Comparison of ENCODE assay signal across 8 mouse cellular contexts in genomic region chr12:70967581-70967980, GRCm38 (mm10). TPM values are rescaled to one million over a fixed set of nuclear protein-coding genes. Genes with fewer than 3 reads are reported as not detected.
DNase-seq lines count a peak whose midpoint lies in the region; ATAC-seq and TF ChIP-seq lines count a peak whose summit lies in the region.

No protein-coding gene starts in this region.

- H3K4me2 ChIP-seq in limb, embryonic 14.5 days (replicated peaks; ENCODE audit: low read depth, low read length, severe bottlenecking): peak overlapping the region; percentile 54

- H3K36me3 ChIP-seq in thymus, adult 2 months (ENCODE audit: control insufficient read depth, insufficient read depth, low read length): peaks cover 11% of the 10 kb centered on the region
- H3K36me3 ChIP-seq in limb, embryonic 14.5 days (ENCODE audit: control insufficient read depth, insufficient read depth, low read length): peaks cover 17% of the 10 kb centered on the region

- WGBS in thymus, adult 2 months: 60% methylated on average over 8 of the region's 8 CpGs
- WGBS in limb, embryonic 14.5 days: 34% methylated on average over 8 of the region's 8 CpGs

- peak overlapping the region; percentile 87; the same call in 1 of the 2 replicates for H3K27ac ChIP-seq in thymus, adult 2 months (ENCODE audit: control insufficient read depth, insufficient read depth, low read length)
- peak overlapping the region; percentile 96 for H3K27ac ChIP-seq in limb, embryonic 14.5 days (replicated peaks; ENCODE audit: low read depth, low read length)

- H3K4me3 ChIP-seq in thymus, adult 2 months (ENCODE audit: control insufficient read depth, insufficient read depth, low read length): no peak overlapping the region; the same call in 1 of the 2 replicates
- H3K4me3 ChIP-seq in limb, embryonic 14.5 days (replicated peaks; ENCODE audit: low read length): peak overlapping the region; percentile 72

- no peak for ATAC-seq in limb, embryonic 14.5 days (ENCODE audit: low FRiP score, low read depth)

- peak overlapping the region; percentile 84 for H3K9ac ChIP-seq in limb, embryonic 14.5 days (ENCODE audit: low read depth, low read length, severe bottlenecking)

- no peaks in the 10 kb centered on the region for H3K9me3 ChIP-seq in limb, embryonic 14.5 days (ENCODE audit: control insufficient read depth, low read length)

- DNase-seq in embryo, embryonic 9.5 days (ENCODE audit: extremely low spot score): peak; percentile 6
- no peak for DNase-seq in embryo, embryonic 11 days
- DNase-seq in thymus, adult 2 months: no peak
- DNase-seq in thymus, postnatal 0 days (ENCODE audit: low spot score): no peak
- peak; percentile 16 for DNase-seq in limb, embryonic 14.5 days (ENCODE audit: low spot score)
- no peak for DNase-seq in urinary bladder, adult 18-20 months (ENCODE audit: low spot score in 2 of 2)
- no peak for DNase-seq in cerebellum, adult 9-11 months
- no peak for DNase-seq in layer of hippocampus, adult 8-10 months (ENCODE audit: low spot score in 2 of 2)

- TF ChIP-seq CTCF in thymus, adult 2 months (IDR thresholded peaks at IDR 0.05; ENCODE audit: borderline replicate concordance, control insufficient read depth, extremely low read depth, insufficient read depth, low read length, poor library complexity): no peak

- H3K4me1 ChIP-seq in thymus, adult 2 months (replicated peaks; ENCODE audit: control insufficient read depth, insufficient read depth, low read length): peaks cover 5% of the 10 kb centered on the region; the same call in 1 of the 2 replicates
- peaks cover 4% of the 10 kb centered on the region; the same call in 1 of the 2 replicates for H3K4me1 ChIP-seq in limb, embryonic 14.5 days (ENCODE audit: control insufficient read depth, insufficient read depth, low read length)

- no peak for TF ChIP-seq POLR2A in thymus, adult 2 months (IDR thresholded peaks at IDR 0.05; ENCODE audit: control insufficient read depth, extremely low read depth, insufficient read depth, low read length, poor library complexity)
- TF ChIP-seq POLR2A in limb, embryonic 14.5 days (IDR thresholded peaks at IDR 0.05; ENCODE audit: borderline replicate concordance, extremely low read depth, insufficient read depth, insufficient read length): no peak

- H3K27me3 ChIP-seq in thymus, adult 2 months (ENCODE audit: control insufficient read depth, insufficient read depth, low read length): no peaks in the 10 kb centered on the region
- H3K27me3 ChIP-seq in limb, embryonic 14.5 days (ENCODE audit: control insufficient read depth, insufficient read depth, low read length): no peaks in the 10 kb centered on the region

RNA-seq across cellular contexts. Expression of gene Psma3, which starts 6.8 kb away (rescaled TPM):
- polyA plus RNA-seq in thymus, adult 2 months (2012; rRNA removed): 28.2 and 35.6 TPM in 2 replicates
- polyA plus RNA-seq in thymus, postnatal 0 days (2015; fragmentation: Nextera tagmentation; extraction: Ambion mirVana): 653 and 686 TPM in 2 replicates
- polyA plus RNA-seq in limb, embryonic 14.5 days (2012; rRNA removed): 196 and 245 TPM in 2 replicates
- polyA plus RNA-seq in limb, embryonic 14.5 days (2014; fragmentation: Nextera tagmentation; extraction: Ambion mirVana): 543 and 594 TPM in 2 replicates
- 100 to 1,000 TPM; 177 to 217 (median 209) TPM for total RNA-seq in layer of hippocampus, adult 8-10 months (2022)

RNA-seq across cellular contexts. Expression of gene Actr10, which starts 29.9 kb away (rescaled TPM):
- 39.0 and 41.8 TPM in 2 replicates for polyA plus RNA-seq in thymus, adult 2 months (2012; rRNA removed)
- 328 and 338 TPM in 2 replicates for polyA plus RNA-seq in thymus, postnatal 0 days (2015; fragmentation: Nextera tagmentation; extraction: Ambion mirVana)
- polyA plus RNA-seq in limb, embryonic 14.5 days (2012; rRNA removed): 91.3 and 91.6 TPM in 2 replicates
- 257 and 264 TPM in 2 replicates for polyA plus RNA-seq in limb, embryonic 14.5 days (2014; fragmentation: Nextera tagmentation; extraction: Ambion mirVana)
- total RNA-seq in layer of hippocampus, adult 8-10 months (2022): 100 to 1,000 TPM; 148 to 170 (median 156) TPM

RNA-seq across cellular contexts. Expression of gene Arid4a, which starts 48.2 kb away (rescaled TPM):
- 7.5 and 8.1 TPM in 2 replicates for polyA plus RNA-seq in thymus, adult 2 months (2012; rRNA removed)
- polyA plus RNA-seq in thymus, postnatal 0 days (2015; fragmentation: Nextera tagmentation; extraction: Ambion mirVana): 60.0 and 71.5 TPM in 2 replicates
- 7.3 and 11.7 TPM in 2 replicates for polyA plus RNA-seq in limb, embryonic 14.5 days (2012; rRNA removed)
- 32.2 and 40.8 TPM in 2 replicates for polyA plus RNA-seq in limb, embryonic 14.5 days (2014; fragmentation: Nextera tagmentation; extraction: Ambion mirVana)
- 10 to 100 TPM; 31.8 to 40.3 (median 35.7) TPM for total RNA-seq in layer of hippocampus, adult 8-10 months (2022)

Comparison
In these comparisons a context has a peak if more than half of its experiments do, and no peak if none do; other contexts are left out.
1. DNase-seq: peak in embryo, embryonic 9.5 days (single experiment) and limb, embryonic 14.5 days (single experiment); none in embryo, embryonic 11 days (single experiment), thymus, adult 2 months (single experiment), thymus, postnatal 0 days (single experiment), urinary bladder, adult 18-20 months (0 of 2), cerebellum, adult 9-11 months (single experiment) and layer of hippocampus, adult 8-10 months (0 of 2).